Mouse (Mus musculus) midbrain, embryonic 15.5 days (tissue): ENCODE results near the gene Kdsr. TPM values are rescaled to one million over a fixed set of nuclear protein-coding genes. Genes with fewer than 3 reads are reported as not detected.

Source experiments
- ATAC-seq: fragments of 200-750 bp; cut with Nextera tagmentation; replicated peaks from 2 replicates; pipeline ENCODE4 v1.8.0; 2017; ENCODE audit warnings: moderate TSS enrichment
- H3K27ac ChIP-seq: fragments of 300-500 bp; sonication (generic); 2 replicates; pipeline ENCODE4 v1.5.1; 2015; ENCODE audit warnings: mild to moderate bottlenecking, inconsistent platforms
- H3K27me3 ChIP-seq: fragments of 300-500 bp; sonication (generic); replicated peaks from 2 replicates; pipeline ENCODE4 v1.6.1; 2015; ENCODE audit warnings: inconsistent platforms
- H3K36me3 ChIP-seq: fragments of 300-500 bp; sonication (generic); replicated peaks from 2 replicates; pipeline ENCODE4 v1.6.1; 2015; ENCODE audit warnings: inconsistent platforms
- H3K4me1 ChIP-seq: fragments of 300-500 bp; sonication (generic); 2 replicates; pipeline ENCODE4 v1.6.1; 2015; ENCODE audit warnings: inconsistent platforms
- H3K4me2 ChIP-seq: fragments of 300-500 bp; sonication (generic); 2 replicates; pipeline ENCODE4 v1.6.1; 2015; ENCODE audit warnings: inconsistent platforms, mild to moderate bottlenecking, moderate library complexity
- H3K4me3 ChIP-seq: fragments of 300-500 bp; sonication (generic); 2 replicates; pipeline ENCODE4 v1.5.1; 2015; ENCODE audit warnings: mild to moderate bottlenecking, inconsistent platforms
- H3K9ac ChIP-seq: fragments of 300-500 bp; sonication (generic); 2 replicates; pipeline ENCODE4 v1.6.1; 2015; ENCODE audit warnings: mild to moderate bottlenecking, inconsistent platforms
- H3K9me3 ChIP-seq: fragments of 300-500 bp; sonication (generic); 2 replicates; pipeline ENCODE4 v1.6.1; 2016; ENCODE audit warnings: inconsistent platforms
- WGBS: fragments of 180-500 bp; shearing (Covaris S2); methylation state at CpG from one replicate; pipeline ENCODE4 v1.1.7; 2015; ENCODE audit warnings: mixed read lengths; 5-methylcytosine and 5-hydroxymethylcytosine counted together
- polyA plus RNA-seq: library from polyadenylated mRNA; unstranded; fragments of >200 nt; fragmentation: Nextera tagmentation; extraction: Ambion mirVana; gene quantifications from 2 replicates; pipeline ENCODE4 v1.2.1, GENCODE M21; 2015

The Kdsr gene
- polyA plus RNA-seq, 1 experiment from 2014 or later = 14.9 TPM

GRCm38 (mm10) chr1:106707036-106707880 is 52.3 kb downstream of the Kdsr start:
- Histone ChIP-seq H3K4me1 (peaks cover 14% of the 10 kb centered on the region), H3K9me3 (no peaks in the 10 kb centered on the region), H3K4me2 (no peak overlapping the region), H3K4me3 (no peak overlapping the region), H3K36me3 (no peaks in the 10 kb centered on the region), H3K27me3 (no peaks in the 10 kb centered on the region), H3K27ac (no peak overlapping the region), H3K9ac (no peak overlapping the region)
- ATAC-seq = no peak
- 67% methylated on average over 6 of the region's 6 CpGs for WGBS

- Histone ChIP-seq H3K4me2 (no peak overlapping the region), H3K36me3 (no peaks in the 10 kb centered on the region), H3K4me3 (no peak overlapping the region), H3K27me3 (no peaks in the 10 kb centered on the region), H3K27ac (no peak overlapping the region), H3K4me1 (no peaks in the 10 kb centered on the region), H3K9ac (no peak overlapping the region), H3K9me3 (no peaks in the 10 kb centered on the region)
- no peak for ATAC-seq
- WGBS = 50% methylated on average over 3 of the region's 3 CpGs
These were observed 56.3 kb downstream of the Kdsr start for GRCm38 (mm10) chr1:106703183-106703582.

- Histone ChIP-seq H3K9ac (no peak overlapping the region), H3K4me2 (no peak overlapping the region), H3K4me1 (no peaks in the 10 kb centered on the region), H3K27me3 (no peaks in the 10 kb centered on the region), H3K4me3 (no peak overlapping the region), H3K36me3 (no peaks in the 10 kb centered on the region), H3K9me3 (no peaks in the 10 kb centered on the region), H3K27ac (no peak overlapping the region)
- peak; percentile 62 for ATAC-seq
- 40% methylated on average over 4 of the region's 4 CpGs for WGBS
These were observed 56.9 kb downstream of the Kdsr start for GRCm38 (mm10) chr1:106702471-106703175.

- Histone ChIP-seq H3K27me3 (no peaks in the 10 kb centered on the region), H3K36me3 (no peaks in the 10 kb centered on the region), H3K4me3 (no peak overlapping the region), H3K9me3 (no peaks in the 10 kb centered on the region), H3K27ac (no peak overlapping the region), H3K9ac (no peak overlapping the region), H3K4me2 (no peak overlapping the region), H3K4me1 (no peaks in the 10 kb centered on the region; the same call in 1 of the 2 replicates)
- WGBS = 86% methylated on average over 9 of the region's 9 CpGs
- no peak for ATAC-seq
These were observed 58.9 kb downstream of the Kdsr start for GRCm38 (mm10) chr1:106700520-106701114.

GRCm38 (mm10) chr1:106696472-106696871 is 63.1 kb downstream of the Kdsr start:
- no peaks in the 10 kb centered on the region for H3K36me3 ChIP-seq
- H3K4me2 ChIP-seq = no peak overlapping the region
- H3K27ac ChIP-seq = no peak overlapping the region
- 78% methylated on average over 5 of the region's 5 CpGs for WGBS
- no peak for ATAC-seq
- H3K9me3 ChIP-seq = no peaks in the 10 kb centered on the region
- no peaks in the 10 kb centered on the region for H3K27me3 ChIP-seq
- no peak overlapping the region for H3K4me3 ChIP-seq
- H3K4me1 ChIP-seq = no peaks in the 10 kb centered on the region; the same call in 1 of the 2 replicates
- no peak overlapping the region for H3K9ac ChIP-seq

- Histone ChIP-seq H3K4me2 (no peak overlapping the region), H3K4me3 (no peak overlapping the region), H3K4me1 (no peaks in the 10 kb centered on the region; the same call in 1 of the 2 replicates), H3K9ac (no peak overlapping the region), H3K27me3 (no peaks in the 10 kb centered on the region), H3K27ac (no peak overlapping the region), H3K36me3 (no peaks in the 10 kb centered on the region), H3K9me3 (no peaks in the 10 kb centered on the region)
- no peak for ATAC-seq
- WGBS = 87% methylated on average over 4 of the region's 4 CpGs
These were observed 63.9 kb downstream of the Kdsr start for GRCm38 (mm10) chr1:106695649-106696048.

GRCm38 (mm10) chr1:106694316-106694715 is 65.2 kb downstream of the Kdsr start:
- no peak overlapping the region for H3K9ac ChIP-seq
- no peak for ATAC-seq
- H3K4me1 ChIP-seq = no peaks in the 10 kb centered on the region; the same call in 1 of the 2 replicates
- H3K27ac ChIP-seq = no peak overlapping the region
- H3K4me2 ChIP-seq = no peak overlapping the region
- no peaks in the 10 kb centered on the region for H3K9me3 ChIP-seq
- H3K27me3 ChIP-seq = no peaks in the 10 kb centered on the region
- H3K36me3 ChIP-seq = no peaks in the 10 kb centered on the region
- no peak overlapping the region for H3K4me3 ChIP-seq
- 91% methylated on average over 6 of the region's 6 CpGs for WGBS

- no peak overlapping the region for H3K27ac ChIP-seq
- no peaks in the 10 kb centered on the region for H3K36me3 ChIP-seq
- no peak overlapping the region for H3K9ac ChIP-seq
- H3K9me3 ChIP-seq = no peaks in the 10 kb centered on the region
- no peak for ATAC-seq
- no peaks in the 10 kb centered on the region for H3K27me3 ChIP-seq
- H3K4me1 ChIP-seq = no peaks in the 10 kb centered on the region; the same call in 1 of the 2 replicates
- no peak overlapping the region for H3K4me3 ChIP-seq
- H3K4me2 ChIP-seq = no peak overlapping the region
These were observed 66.9 kb downstream of the Kdsr start for GRCm38 (mm10) chr1:106692599-106692998.

GRCm38 (mm10) chr1:106690887-106691286 is 68.6 kb downstream of the Kdsr start:
- 68% methylated on average over 6 of the region's 6 CpGs for WGBS
- no peak overlapping the region for H3K27ac ChIP-seq
- no peaks in the 10 kb centered on the region for H3K9me3 ChIP-seq
- H3K36me3 ChIP-seq = no peaks in the 10 kb centered on the region
- no peak overlapping the region for H3K4me3 ChIP-seq
- no peaks in the 10 kb centered on the region for H3K27me3 ChIP-seq
- no peaks in the 10 kb centered on the region; the same call in 1 of the 2 replicates for H3K4me1 ChIP-seq
- no peak for ATAC-seq
- no peak overlapping the region for H3K4me2 ChIP-seq
- H3K9ac ChIP-seq = no peak overlapping the region

- no peaks in the 10 kb centered on the region for H3K9me3 ChIP-seq
- no peaks in the 10 kb centered on the region for H3K27me3 ChIP-seq
- H3K9ac ChIP-seq = no peak overlapping the region
- H3K4me3 ChIP-seq = no peak overlapping the region
- no peak for ATAC-seq
- no peaks in the 10 kb centered on the region for H3K4me1 ChIP-seq
- 79% methylated on average over 5 of the region's 5 CpGs for WGBS
- H3K27ac ChIP-seq = no peak overlapping the region
- H3K36me3 ChIP-seq = no peaks in the 10 kb centered on the region
- H3K4me2 ChIP-seq = no peak overlapping the region
These were observed 71.4 kb downstream of the Kdsr start for GRCm38 (mm10) chr1:106688161-106688516.

- no peak overlapping the region for H3K4me2 ChIP-seq
- H3K36me3 ChIP-seq = no peaks in the 10 kb centered on the region
- H3K4me1 ChIP-seq = no peaks in the 10 kb centered on the region
- H3K4me3 ChIP-seq = no peak overlapping the region
- WGBS = 86% methylated on average over 18 of the region's 18 CpGs
- no peaks in the 10 kb centered on the region for H3K9me3 ChIP-seq
- H3K9ac ChIP-seq = no peak overlapping the region
- H3K27me3 ChIP-seq = no peaks in the 10 kb centered on the region
- H3K27ac ChIP-seq = no peak overlapping the region
- no peak for ATAC-seq
These were observed 71.9 kb downstream of the Kdsr start for GRCm38 (mm10) chr1:106687435-106688160.

- no peak overlapping the region for H3K4me2 ChIP-seq
- WGBS = 70% methylated on average over 2 of the region's 2 CpGs
- H3K4me3 ChIP-seq = no peak overlapping the region
- H3K36me3 ChIP-seq = no peaks in the 10 kb centered on the region
- H3K4me1 ChIP-seq = no peaks in the 10 kb centered on the region
- H3K9ac ChIP-seq = no peak overlapping the region
- ATAC-seq = no peak
- no peak overlapping the region for H3K27ac ChIP-seq
- no peaks in the 10 kb centered on the region for H3K9me3 ChIP-seq
- no peaks in the 10 kb centered on the region for H3K27me3 ChIP-seq
These were observed 73.8 kb downstream of the Kdsr start for GRCm38 (mm10) chr1:106685702-106686101.
